ENCODE assay signal across 29 mouse cellular contexts in genomic region chr1:80453971-80454370, GRCm38 (mm10). TPM values are rescaled to one million over a fixed set of nuclear protein-coding genes. Genes with fewer than 3 reads are reported as not detected.
A peak's percentile ranks its signal among the peaks of the same experiment; 100 is the strongest.
DNase-seq lines count a peak whose midpoint lies in the region; ATAC-seq and TF ChIP-seq lines count a peak whose summit lies in the region.
"Had no signal": no experiment of that assay in that cellular context is flagged by ENCODE, and none has a peak within 500 bp of the region (broad histone marks: within the 10 kb centered on the region; RNA-seq: fewer than 3 reads in every experiment).

No protein-coding gene starts in this region.

- no peak overlapping the region for H3K4me3 ChIP-seq in bone marrow macrophage, adult 2 months (ENCODE audit: insufficient read depth, low read length)
- H3K4me3 ChIP-seq in limb, embryonic 10.5 days: no peak overlapping the region
- H3K4me3 ChIP-seq: embryonic facial prominence, embryonic 10.5 days; forebrain, embryonic 13.5 days; heart, adult 2 months; heart, embryonic 12.5 days; hindbrain, embryonic 10.5 days; intestine, embryonic 15.5 days had no signal

- H3K27me3 ChIP-seq in splenic B cell, adult 2 months (ENCODE audit: control insufficient read depth, insufficient read depth, low read length, poor library complexity, severe bottlenecking): no peaks in the 10 kb centered on the region
- no peaks in the 10 kb centered on the region for H3K27me3 ChIP-seq in limb, embryonic 10.5 days (ENCODE audit: low read depth, poor library complexity, severe bottlenecking)
- H3K27me3 ChIP-seq: forebrain, embryonic 13.5 days; heart, embryonic 12.5 days; intestine, embryonic 15.5 days had no signal

- TF ChIP-seq POLR2A in bone marrow macrophage, adult 2 months (IDR thresholded peaks at IDR 0.05; ENCODE audit: borderline replicate concordance, low read depth, low read length): no peak

- no peaks in the 10 kb centered on the region for H3K36me3 ChIP-seq in splenic B cell, adult 2 months (ENCODE audit: control insufficient read depth, insufficient read depth, low read length, poor library complexity, severe bottlenecking)
- H3K36me3 ChIP-seq in limb, embryonic 10.5 days: no peaks in the 10 kb centered on the region
- H3K36me3 ChIP-seq: embryonic facial prominence, embryonic 10.5 days; heart, embryonic 12.5 days; hindbrain, embryonic 10.5 days; intestine, embryonic 15.5 days had no signal

- TF ChIP-seq CTCF in bone marrow macrophage, adult 2 months (IDR thresholded peaks at IDR 0.05; ENCODE audit: low read depth, low read length): no peak

- 81% methylated on average over 2 of the region's 2 CpGs for WGBS in limb, embryonic 10.5 days

- DNase-seq in A20 (ENCODE audit: low read depth, low spot score): peak; percentile 14
- peak; percentile 8 for DNase-seq in splenic B cell, adult 2 months (ENCODE audit: low read depth, low spot score)
- DNase-seq in limb, embryonic 10.5 days (ENCODE audit: low spot score): no peak
- DNase-seq in heart, adult 9 months (ENCODE audit: low spot score in 2 of 2): no peak
- DNase-seq in adrenal gland, postnatal 4 days (ENCODE audit: low spot score in 2 of 2): no peak
- DNase-seq: adrenal gland, postnatal 25 days; cerebellum, adult 11 months; cerebellum, adult 8-10 months; cerebellum, postnatal 25 days; forebrain, postnatal 0 days; gastrocnemius, postnatal 36 days; heart, adult 2 months had no signal

- H3K9me3 ChIP-seq in limb, embryonic 10.5 days (replicated peaks): no peaks in the 10 kb centered on the region
- H3K9me3 ChIP-seq: embryonic facial prominence, embryonic 10.5 days; forebrain, embryonic 13.5 days; heart, embryonic 12.5 days; hindbrain, embryonic 10.5 days; intestine, embryonic 15.5 days had no signal

- peaks cover 19% of the 10 kb centered on the region for H3K4me1 ChIP-seq in bone marrow macrophage, adult 2 months (ENCODE audit: control insufficient read depth, insufficient read depth, low read length)
- H3K4me1 ChIP-seq in limb, embryonic 10.5 days: no peaks in the 10 kb centered on the region
- H3K4me1 ChIP-seq: embryonic facial prominence, embryonic 10.5 days; forebrain, embryonic 13.5 days; heart, embryonic 12.5 days; hindbrain, embryonic 10.5 days; intestine, embryonic 15.5 days had no signal

- peak; percentile 72 for ATAC-seq in megakaryocyte, adult 5-6 weeks (ENCODE audit: poor library complexity, severe bottlenecking)
- ATAC-seq: activated CD4-positive, CD25-positive, alpha-beta regulatory T cell, adult 4 months; forebrain, embryonic 13.5 days; forebrain, postnatal 0 days; intestine, embryonic 15.5 days; Patski had no signal

- peak overlapping the region; percentile 74 for H3K27ac ChIP-seq in bone marrow macrophage, adult 2 months (ENCODE audit: insufficient read depth, low read depth, low read length)
- no peak overlapping the region for H3K27ac ChIP-seq in limb, embryonic 10.5 days
- H3K27ac ChIP-seq: embryonic facial prominence, embryonic 10.5 days; forebrain, embryonic 13.5 days; heart, adult 2 months; hindbrain, embryonic 10.5 days; hindbrain, embryonic 14.5 days; intestine, embryonic 15.5 days had no signal

RNA-seq across cellular contexts. Expression of gene Gm45261, which starts 7.3 kb away (rescaled TPM):
- not detected in 2 replicates for polyA plus RNA-seq in bone marrow macrophage, adult 2 months (2012; ENCODE audit: insufficient read depth, insufficient read length, missing spikeins)
- total RNA-seq in megakaryocyte, adult 5-6 weeks (2015): not detected in 2 replicates
- not detected in 2 replicates for total RNA-seq in megakaryocyte, adult 5-6 weeks (2017)
- polyA plus RNA-seq in limb, embryonic 10.5 days (2016; fragmentation: Nextera tagmentation; extraction: Ambion mirVana): not detected in 2 replicates
- total RNA-seq in adrenal gland, postnatal 4 days (2021): not detected
- total RNA-seq: adrenal gland, adult 18-20 months; adrenal gland, postnatal 25 days; forebrain, postnatal 0 days; gastrocnemius, adult 18-20 months; gastrocnemius, postnatal 36 days; heart, adult 2 months; heart, postnatal 25 days had no signal
- polyA plus RNA-seq: activated CD4-positive, CD25-positive, alpha-beta regulatory T cell, adult 4 months; brain, embryonic 14.5 days; C2C12; embryonic facial prominence, embryonic 10.5 days; embryonic facial prominence, embryonic 14.5 days; forebrain, embryonic 13.5 days; forebrain, postnatal 0 days; heart, adult 2 months; heart, embryonic 12.5 days; heart, embryonic 16.5 days; hindbrain, embryonic 10.5 days; hindbrain, embryonic 14.5 days; intestine, embryonic 15.5 days; Patski had no signal

Comparison
In these comparisons a context has a peak if more than half of its experiments do, and no peak if none do; other contexts are left out.
1. DNase-seq: peak in A20 (single experiment) and splenic B cell, adult 2 months (single experiment); none in limb, embryonic 10.5 days (single experiment), heart, adult 9 months (0 of 2) and adrenal gland, postnatal 4 days (0 of 2).